Mouse (Mus musculus): ENCODE results near the gene Oprd1. TPM values are rescaled to one million over a fixed set of nuclear protein-coding genes. Genes with fewer than 3 reads are reported as not detected.

The Oprd1 gene
- polyA plus RNA-seq, 1 experiment from 2014 or later: 0.30 TPM

DNA sequence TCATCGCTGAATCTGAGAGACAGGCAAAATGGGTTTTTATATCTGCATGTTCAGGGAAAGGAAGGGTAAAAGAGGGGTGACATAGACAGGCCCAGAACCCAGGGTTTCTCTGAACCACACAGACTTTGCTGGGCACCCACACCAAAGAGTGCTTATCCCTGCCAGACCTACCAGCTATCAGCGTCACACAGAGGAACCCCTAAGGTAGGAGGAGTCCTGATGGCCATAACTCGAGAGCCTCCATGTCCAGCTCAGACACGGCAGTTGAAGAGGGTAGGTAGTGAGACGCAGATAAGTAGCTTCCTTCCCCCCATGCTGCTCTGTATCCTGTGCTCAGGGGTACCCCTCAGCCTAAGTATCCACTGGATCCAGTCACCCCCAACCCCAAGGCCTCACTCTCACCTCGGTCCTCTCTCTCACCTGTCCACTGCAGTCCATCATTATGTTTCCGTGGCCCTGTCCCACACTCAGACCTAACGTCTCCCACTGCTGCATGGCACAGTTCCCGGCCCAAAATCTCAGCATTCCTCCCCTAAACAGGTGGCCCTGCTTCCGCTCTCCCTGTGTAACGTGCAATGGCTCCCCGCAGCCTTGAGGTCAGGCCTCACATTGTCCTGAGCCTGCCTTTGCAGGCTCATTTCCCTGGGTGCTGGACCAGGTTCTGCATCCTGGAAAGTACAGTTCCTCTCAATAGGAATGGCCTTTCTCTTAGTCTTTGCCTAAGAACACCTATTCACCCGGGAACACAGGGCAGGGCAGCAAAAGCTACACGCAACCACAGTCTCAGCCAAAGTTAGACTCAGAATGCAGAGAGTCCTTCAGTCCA lies 77.0 kb downstream of the Oprd1 start:
- peaks cover 5% of the 10 kb centered on the region for H3K4me1 ChIP-seq (replicated peaks; ENCODE audit: control insufficient read depth, insufficient read depth, low read length)
- H3K27me3 ChIP-seq (replicated peaks; ENCODE audit: control insufficient read depth, insufficient read depth, low read length): peaks cover 3% of the 10 kb centered on the region; the same call in 1 of the 2 replicates
- H3K36me3 ChIP-seq (ENCODE audit: control insufficient read depth, insufficient read depth): no peaks in the 10 kb centered on the region
- no peak overlapping the region for H3K4me3 ChIP-seq (replicated peaks; ENCODE audit: low read length)
- ATAC-seq: no peak
- H3K9ac ChIP-seq (replicated peaks; ENCODE audit: low read depth, low read length): no peak overlapping the region
- 84% methylated on average over 14 of the region's 14 CpGs for WGBS
- H3K9me3 ChIP-seq (ENCODE audit: control insufficient read depth, low read length): no peaks in the 10 kb centered on the region
- no peak overlapping the region for H3K4me2 ChIP-seq (ENCODE audit: low read length)
- no peak overlapping the region for H3K27ac ChIP-seq (ENCODE audit: low read length)

DNA sequence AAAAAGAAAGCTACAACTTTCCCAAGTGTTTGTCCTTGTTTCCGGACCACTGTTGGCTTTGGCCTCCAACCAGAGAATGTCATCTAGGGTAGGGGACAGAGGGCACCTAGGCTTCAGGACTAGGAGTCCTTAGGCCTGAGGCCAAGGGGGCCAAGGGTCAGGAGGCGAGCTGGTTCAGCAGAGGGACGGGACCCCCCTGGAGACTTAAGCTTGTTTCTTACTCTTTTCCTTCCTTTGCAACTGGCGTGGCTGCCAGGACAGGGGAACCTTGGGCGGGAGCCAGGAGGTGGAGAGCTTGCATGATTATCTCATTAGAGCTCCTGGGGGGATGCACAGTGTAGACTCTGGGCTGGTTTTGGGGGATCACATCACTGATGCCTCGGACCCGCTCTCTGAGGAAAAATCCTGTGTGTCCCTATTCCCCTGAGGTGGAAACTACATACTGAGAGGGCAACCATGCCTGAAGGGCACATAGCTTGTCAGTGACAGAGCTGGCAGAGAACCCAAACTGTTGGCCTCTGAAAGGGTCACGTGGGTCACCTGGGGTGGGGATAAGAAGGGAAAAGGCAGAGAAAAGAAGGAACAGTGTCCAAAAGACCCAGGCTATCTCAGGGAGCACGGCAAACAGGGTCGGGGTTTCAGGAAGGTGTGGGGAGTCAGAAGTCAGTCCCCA lies 78.0 kb downstream of the Oprd1 start:
- H3K27ac ChIP-seq (ENCODE audit: low read length): no peak overlapping the region
- H3K36me3 ChIP-seq (ENCODE audit: control insufficient read depth, insufficient read depth): no peaks in the 10 kb centered on the region
- H3K4me3 ChIP-seq (replicated peaks; ENCODE audit: low read length): no peak overlapping the region
- WGBS: 58% methylated on average over 9 of the region's 10 CpGs
- H3K27me3 ChIP-seq (replicated peaks; ENCODE audit: control insufficient read depth, insufficient read depth, low read length): peaks cover 3% of the 10 kb centered on the region; the same call in 1 of the 2 replicates
- peaks cover 5% of the 10 kb centered on the region for H3K4me1 ChIP-seq (replicated peaks; ENCODE audit: control insufficient read depth, insufficient read depth, low read length)
- no peak overlapping the region for H3K9ac ChIP-seq (replicated peaks; ENCODE audit: low read depth, low read length)
- no peaks in the 10 kb centered on the region for H3K9me3 ChIP-seq (ENCODE audit: control insufficient read depth, low read length)
- ATAC-seq: no peak
- no peak overlapping the region for H3K4me2 ChIP-seq (ENCODE audit: low read length)

DNA sequence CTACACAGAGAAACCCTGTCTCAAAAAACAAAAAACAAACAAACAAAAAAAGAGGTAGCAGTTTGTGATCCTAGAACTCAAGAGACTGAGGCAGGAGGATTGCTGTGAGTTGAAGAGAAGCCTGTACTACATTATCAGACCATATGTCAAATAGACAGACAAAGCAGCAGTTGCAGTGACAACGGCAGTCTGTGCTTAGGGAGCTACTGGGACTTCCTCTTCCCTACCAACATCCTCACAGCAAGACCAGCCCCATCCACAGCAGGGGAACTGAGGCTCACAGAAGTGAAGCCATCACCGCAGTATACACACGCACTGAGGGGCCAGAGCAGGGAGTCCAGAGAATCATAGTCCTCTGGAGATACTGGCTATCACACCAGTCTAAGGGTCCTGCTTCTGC lies 78.7 kb downstream of the Oprd1 start:
- WGBS: 79% methylated on average over 3 of the region's 3 CpGs
- no peak for ATAC-seq

DNA sequence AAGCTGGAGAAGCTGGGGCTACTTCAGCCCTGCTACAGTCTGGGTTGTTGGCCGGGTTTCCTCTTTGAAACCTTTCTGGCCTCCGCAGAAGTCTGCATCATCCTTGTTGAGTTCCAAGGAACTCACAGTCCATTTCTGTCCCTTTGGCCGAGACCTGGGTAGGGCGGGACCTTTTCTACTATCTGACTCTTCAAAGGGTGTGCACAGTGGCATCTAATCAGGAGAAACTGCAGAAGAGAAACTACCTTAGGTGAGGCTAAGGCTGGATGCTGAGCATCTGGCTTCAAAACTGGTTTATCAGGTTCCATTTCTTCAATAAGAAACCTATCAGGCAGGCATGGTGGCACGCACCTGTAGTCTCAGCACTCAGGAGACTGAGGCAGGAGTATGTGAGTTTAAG lies 79.7 kb downstream of the Oprd1 start:
- no peak for ATAC-seq
- no peak overlapping the region for H3K27ac ChIP-seq (ENCODE audit: low read length)
- 95% methylated on average over 5 of the region's 5 CpGs for WGBS

More for the DNA sequence above, 78.7 kb downstream of the Oprd1 start:
- Histone ChIP-seq H3K27ac (ENCODE audit: low read length) (no peak overlapping the region), H3K4me3 (replicated peaks; ENCODE audit: low read length) (no peak overlapping the region), H3K9me3 (ENCODE audit: control insufficient read depth, low read length) (no peaks in the 10 kb centered on the region), H3K36me3 (ENCODE audit: control insufficient read depth, insufficient read depth) (no peaks in the 10 kb centered on the region), H3K4me2 (ENCODE audit: low read length) (no peak overlapping the region), H3K9ac (replicated peaks; ENCODE audit: low read depth, low read length) (no peak overlapping the region), H3K4me1 (replicated peaks; ENCODE audit: control insufficient read depth, insufficient read depth, low read length) (peaks cover 5% of the 10 kb centered on the region), H3K27me3 (replicated peaks; ENCODE audit: control insufficient read depth, insufficient read depth, low read length) (peaks cover 3% of the 10 kb centered on the region; the same call in 1 of the 2 replicates)

DNA sequence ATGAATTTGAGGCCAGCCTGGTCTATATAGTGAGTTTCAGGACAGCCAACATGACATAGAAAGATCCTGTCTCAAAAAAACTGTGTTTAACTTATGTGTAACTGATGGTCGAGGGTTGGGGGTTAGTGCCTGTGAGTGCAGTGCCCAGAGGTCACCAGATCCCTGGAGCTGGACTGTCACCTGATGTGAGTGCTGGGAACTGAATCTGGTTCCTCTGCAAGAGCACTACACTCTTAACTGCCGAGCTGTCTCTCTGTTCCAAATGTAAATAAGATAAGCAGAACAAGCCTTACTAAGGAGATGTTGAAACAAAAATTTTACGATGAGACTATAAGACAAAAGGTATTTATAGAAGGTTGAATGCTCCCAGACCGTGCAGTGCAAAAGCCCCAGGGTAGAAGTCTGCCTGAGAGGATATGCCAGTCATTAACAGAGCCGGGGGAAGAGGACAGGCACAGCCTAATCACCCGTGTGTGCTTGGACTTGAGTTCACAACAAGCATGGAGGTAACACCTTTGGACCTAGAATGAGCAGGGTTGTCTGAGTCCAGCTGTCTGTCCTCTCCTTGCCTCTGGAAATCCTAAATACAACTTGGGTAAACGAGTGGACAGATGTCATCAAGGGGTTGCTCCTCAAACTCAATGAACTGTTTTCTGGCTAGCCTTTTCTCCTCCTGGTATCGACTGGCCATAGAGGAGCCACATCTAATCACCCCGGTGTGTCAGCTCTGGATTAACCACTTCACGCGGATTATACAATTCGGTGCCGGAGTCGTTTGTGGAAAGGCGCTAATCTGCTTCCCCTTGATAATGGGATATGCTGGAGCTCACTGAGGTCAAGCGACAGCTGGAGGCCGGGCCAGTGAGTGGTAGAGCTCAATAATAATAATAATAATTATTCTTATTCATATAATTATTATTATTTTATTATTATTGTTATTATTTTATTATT lies 81.1 kb downstream of the Oprd1 start:
- peaks cover 5% of the 10 kb centered on the region for H3K4me1 ChIP-seq (replicated peaks; ENCODE audit: control insufficient read depth, insufficient read depth, low read length)
- no peaks in the 10 kb centered on the region for H3K36me3 ChIP-seq (ENCODE audit: control insufficient read depth, insufficient read depth)
- no peaks in the 10 kb centered on the region for H3K9me3 ChIP-seq (ENCODE audit: control insufficient read depth, low read length)
- no peak for ATAC-seq
- no peak overlapping the region for H3K27ac ChIP-seq (ENCODE audit: low read length)
- no peak overlapping the region for H3K4me2 ChIP-seq (ENCODE audit: low read length)
- H3K4me3 ChIP-seq (replicated peaks; ENCODE audit: low read length): no peak overlapping the region
- H3K27me3 ChIP-seq (replicated peaks; ENCODE audit: control insufficient read depth, insufficient read depth, low read length): peaks cover 3% of the 10 kb centered on the region; the same call in 1 of the 2 replicates
- 75% methylated on average over 17 of the region's 17 CpGs for WGBS
- H3K9ac ChIP-seq (replicated peaks; ENCODE audit: low read depth, low read length): no peak overlapping the region

More for the DNA sequence above, 79.7 kb downstream of the Oprd1 start:
- H3K4me1 ChIP-seq (replicated peaks; ENCODE audit: control insufficient read depth, insufficient read depth, low read length): peaks cover 5% of the 10 kb centered on the region
- no peak overlapping the region for H3K9ac ChIP-seq (replicated peaks; ENCODE audit: low read depth, low read length)
- H3K27me3 ChIP-seq (replicated peaks; ENCODE audit: control insufficient read depth, insufficient read depth, low read length): peaks cover 3% of the 10 kb centered on the region; the same call in 1 of the 2 replicates
- no peaks in the 10 kb centered on the region for H3K36me3 ChIP-seq (ENCODE audit: control insufficient read depth, insufficient read depth)
- H3K4me2 ChIP-seq (ENCODE audit: low read length): no peak overlapping the region
- H3K9me3 ChIP-seq (ENCODE audit: control insufficient read depth, low read length): no peaks in the 10 kb centered on the region
- no peak overlapping the region for H3K4me3 ChIP-seq (replicated peaks; ENCODE audit: low read length)

DNA sequence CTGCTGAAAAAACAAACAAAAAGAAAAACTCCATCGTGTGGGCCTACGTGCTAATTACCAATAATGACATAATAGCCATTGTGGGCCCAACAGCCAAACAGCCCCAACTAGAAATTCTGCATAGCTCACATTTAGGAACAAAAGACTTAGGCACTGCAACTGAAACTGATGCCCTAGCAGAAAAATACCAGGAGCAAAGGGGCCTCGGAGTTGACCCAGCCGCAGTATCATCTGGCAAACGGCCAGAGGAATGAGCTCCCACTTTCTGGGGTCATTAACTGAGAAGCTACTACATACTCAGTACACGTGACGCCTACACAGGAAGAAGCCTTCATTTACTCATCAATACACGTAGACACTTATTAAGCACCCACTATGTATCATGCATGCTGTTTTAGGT lies 82.0 kb downstream of the Oprd1 start:
- no peak overlapping the region for H3K9ac ChIP-seq (replicated peaks; ENCODE audit: low read depth, low read length)
- H3K4me1 ChIP-seq (replicated peaks; ENCODE audit: control insufficient read depth, insufficient read depth, low read length): peaks cover 5% of the 10 kb centered on the region
- H3K4me2 ChIP-seq (ENCODE audit: low read length): no peak overlapping the region
- no peak overlapping the region for H3K27ac ChIP-seq (ENCODE audit: low read length)
- H3K9me3 ChIP-seq (ENCODE audit: control insufficient read depth, low read length): no peaks in the 10 kb centered on the region
- no peaks in the 10 kb centered on the region; the same call in 1 of the 2 replicates for H3K27me3 ChIP-seq (replicated peaks; ENCODE audit: control insufficient read depth, insufficient read depth, low read length)
- no peak for ATAC-seq
- H3K4me3 ChIP-seq (replicated peaks; ENCODE audit: low read length): no peak overlapping the region
- no peaks in the 10 kb centered on the region for H3K36me3 ChIP-seq (ENCODE audit: control insufficient read depth, insufficient read depth)
- WGBS: 51% methylated on average over 8 of the region's 8 CpGs

Other genes starting within 250 kb of the Oprd1 start
- not detected in 2 replicates for gene Tmem200b, start 222.7 kb downstream of the Oprd1 start, polyA plus RNA-seq (2015; fragmentation: Nextera tagmentation; extraction: Ambion mirVana)
- gene Gm10300, start 69.8 kb downstream of the Oprd1 start, polyA plus RNA-seq (2015; fragmentation: Nextera tagmentation; extraction: Ambion mirVana): not detected in 2 replicates
- gene Epb41, start 69.2 kb downstream of the Oprd1 start, polyA plus RNA-seq (2015; fragmentation: Nextera tagmentation; extraction: Ambion mirVana): 74.1 and 91.8 TPM in 2 replicates
- 154 and 171 TPM in 2 replicates for gene Ythdf2, start 67.8 kb upstream of the Oprd1 start, polyA plus RNA-seq (2015; fragmentation: Nextera tagmentation; extraction: Ambion mirVana)
- gene Gmeb1, start 117.1 kb upstream of the Oprd1 start, polyA plus RNA-seq (2015; fragmentation: Nextera tagmentation; extraction: Ambion mirVana): 44.3 and 55.3 TPM in 2 replicates
- gene Taf12, start 129.9 kb upstream of the Oprd1 start, polyA plus RNA-seq (2015; fragmentation: Nextera tagmentation; extraction: Ambion mirVana): 43.5 and 43.8 TPM in 2 replicates
- gene Rab42, start 158.9 kb upstream of the Oprd1 start, polyA plus RNA-seq (2015; fragmentation: Nextera tagmentation; extraction: Ambion mirVana): 0.80 and 1.4 TPM in 2 replicates
- 81.9 and 86.4 TPM in 2 replicates for gene Trnau1ap, start 185.1 kb upstream of the Oprd1 start, polyA plus RNA-seq (2015; fragmentation: Nextera tagmentation; extraction: Ambion mirVana)
- gene Rcc1, start 209.1 kb upstream of the Oprd1 start, polyA plus RNA-seq (2015; fragmentation: Nextera tagmentation; extraction: Ambion mirVana): 51.3 and 52.3 TPM in 2 replicates

All from forebrain, embryonic 16.5 days (tissue).